Mouse (Mus musculus) cortical plate, adult 2 months (tissue): Measurements from ENCODE around the gene Dnajb13. TPM values are rescaled to one million over a fixed set of nuclear protein-coding genes. Genes with fewer than 3 reads are reported as not detected.
A peak's percentile ranks its signal among the peaks of the same experiment; 100 is the strongest.

Experiments used
- H3K27ac ChIP-seq: fragments of 200-500 bp; 2 replicates; pipeline ENCODE4 v1.5.1; 2012; ENCODE audit warnings: low read length, control low read depth, inconsistent platforms; ENCODE audit not compliant: insufficient read depth
- H3K4me1 ChIP-seq: fragments of 200-500 bp; 2 replicates; pipeline ENCODE4 v1.6.1; 2011; ENCODE audit warnings: low read length; ENCODE audit not compliant: control insufficient read depth, insufficient read depth
- H3K4me3 ChIP-seq: fragments of 200-500 bp; 2 replicates; pipeline ENCODE4 v1.5.1; 2011; ENCODE audit warnings: mild to moderate bottlenecking, low read length, control low read depth; ENCODE audit not compliant: insufficient read depth
- CTCF ChIP-seq: fragments of 200-500 bp; IDR thresholded peaks from 2 replicates; pipeline ENCODE4 v1.5.1; 2011; ENCODE audit warnings: mild to moderate bottlenecking, control low read depth, low read length; ENCODE audit not compliant: insufficient read depth; ENCODE audit errors: extremely low read depth
- POLR2A ChIP-seq: fragments of 200-500 bp; IDR thresholded peaks from 2 replicates; pipeline ENCODE4 v1.6.1; 2011; ENCODE audit warnings: mild to moderate bottlenecking, low read length, control low read depth; ENCODE audit not compliant: insufficient read depth; ENCODE audit errors: extremely low read depth
- polyA plus RNA-seq: library from polyadenylated mRNA; depleted of rRNA; stranded (reverse); fragments of >200 nt; gene quantifications from 2 replicates; pipeline ENCODE4 v1.2.3, GENCODE M21; 2012

Gene Dnajb13
- polyA plus RNA-seq, 1 experiment, result 1.1 TPM

DNA sequence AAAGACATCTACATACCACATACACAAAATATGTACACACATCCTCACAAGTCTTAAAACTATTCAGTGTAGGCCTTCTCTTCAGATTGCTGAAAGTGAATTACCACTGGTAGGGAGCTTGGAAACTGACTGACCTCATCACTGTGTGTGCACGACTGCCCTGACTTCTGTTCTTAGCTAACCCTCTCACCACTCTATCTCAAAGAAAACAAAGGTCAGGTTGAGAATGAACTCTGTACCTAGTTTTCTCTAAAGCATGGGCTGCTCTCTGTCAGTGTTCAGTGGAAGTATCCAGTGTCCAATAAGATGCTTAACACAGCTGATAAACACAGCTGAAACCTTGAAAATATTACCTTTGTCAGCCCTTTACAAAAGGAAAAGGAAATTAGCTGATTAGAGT, 29.7 kb upstream of the Dnajb13 start:
- Histone ChIP-seq H3K4me3 (no peak overlapping the region), H3K4me1 (no peaks in the 10 kb centered on the region), H3K27ac (no peak overlapping the region)
- TF ChIP-seq POLR2A (no peak), CTCF (no peak)

DNA sequence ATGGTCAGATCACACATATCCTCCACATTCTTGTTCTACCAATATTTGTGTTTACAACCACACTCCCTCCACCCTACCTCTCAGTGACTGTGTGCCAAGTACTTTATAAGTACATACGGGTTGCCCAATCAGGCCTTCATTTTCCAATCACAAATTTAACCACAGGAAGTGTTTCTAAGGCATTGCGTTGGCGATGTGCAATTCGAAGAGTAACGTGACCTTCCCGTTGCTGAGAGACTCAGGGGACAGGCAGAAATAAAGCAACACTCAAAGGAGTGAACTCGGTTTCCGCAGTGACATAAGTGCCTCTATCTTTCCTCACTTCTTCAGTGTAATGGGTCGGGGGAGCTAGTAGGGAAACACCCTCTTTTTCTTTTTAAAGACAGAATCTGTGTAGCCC, 24.8 kb upstream of the Dnajb13 start:
- H3K4me1 ChIP-seq, result no peaks in the 10 kb centered on the region
- no peak for TF ChIP-seq POLR2A
- no peak for TF ChIP-seq CTCF
- H3K4me3 ChIP-seq, result no peak overlapping the region
- H3K27ac ChIP-seq, result no peak overlapping the region

DNA sequence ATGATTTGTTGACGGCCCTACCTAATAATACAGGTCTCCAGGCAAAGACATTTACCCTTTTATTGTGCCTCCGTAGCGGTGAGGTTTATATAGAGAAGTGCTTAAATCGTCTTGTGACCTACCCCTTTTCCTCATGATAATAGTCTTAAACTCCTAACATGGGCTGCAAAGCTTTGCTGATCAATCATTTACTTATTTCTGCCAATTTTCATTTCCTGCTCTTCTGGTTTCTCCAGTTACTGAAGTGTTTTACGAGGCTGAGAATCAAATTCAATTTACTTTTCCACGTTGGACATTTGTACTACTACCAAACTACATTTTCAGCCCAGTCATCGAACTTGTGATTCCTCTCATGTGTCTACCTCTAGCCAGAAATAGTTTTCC, 22.8 kb upstream of the Dnajb13 start:
- no peak overlapping the region for H3K27ac ChIP-seq
- TF ChIP-seq POLR2A (no peak), CTCF (no peak)
- H3K4me1 ChIP-seq, result no peaks in the 10 kb centered on the region
- H3K4me3 ChIP-seq, result peak overlapping the region; percentile 49; the same call in 1 of the 2 replicates

DNA sequence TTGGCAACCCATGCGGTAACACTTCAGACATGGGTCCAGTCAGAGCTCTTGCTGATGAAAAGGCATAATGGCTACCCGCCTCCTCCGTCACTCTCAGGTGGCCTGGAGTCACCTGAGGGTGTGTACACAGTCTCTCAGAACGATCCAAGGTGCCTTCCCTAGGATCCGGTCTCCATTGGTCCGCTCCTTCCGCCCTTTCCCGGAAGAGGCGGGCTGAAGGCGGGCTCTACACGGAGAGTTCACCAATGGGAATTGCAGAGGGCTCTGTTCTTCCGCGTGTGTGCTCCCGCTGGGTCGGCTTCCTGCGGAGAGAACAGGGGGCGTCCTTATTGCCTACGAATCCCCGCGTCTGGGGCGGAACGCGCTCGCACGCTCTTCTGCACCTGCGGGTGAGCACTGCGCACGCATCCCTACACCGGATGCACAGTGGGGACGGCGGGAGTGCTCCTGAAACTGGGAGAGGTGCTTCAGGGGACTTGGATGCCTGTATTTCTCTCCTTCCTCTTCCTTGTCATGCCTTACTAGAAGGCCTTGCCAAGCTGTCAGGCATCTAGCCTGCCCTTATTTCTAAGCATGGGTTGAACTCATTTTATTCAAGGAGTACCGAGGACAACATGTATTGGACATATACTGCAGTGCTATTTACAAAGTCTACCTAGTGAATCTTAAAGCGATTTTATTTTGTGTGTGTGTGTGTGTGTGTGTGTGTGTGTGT, 22.2 kb upstream of the Dnajb13 start, which contains the start of gene Coa4:
Gene Coa4, plus strand, starts transcription at position 268 of the 715 bp plus-strand sequence.
- TF ChIP-seq POLR2A, result peak; percentile 81; the same call in 1 of the 2 replicates
- no peak for TF ChIP-seq CTCF
- H3K4me1 ChIP-seq, result no peaks in the 10 kb centered on the region
- peak within 1 kb of the TSS; percentile 49 for H3K4me3 ChIP-seq
- peak within 1 kb of the TSS; percentile 3; the same call in 1 of the 2 replicates for H3K27ac ChIP-seq

DNA sequence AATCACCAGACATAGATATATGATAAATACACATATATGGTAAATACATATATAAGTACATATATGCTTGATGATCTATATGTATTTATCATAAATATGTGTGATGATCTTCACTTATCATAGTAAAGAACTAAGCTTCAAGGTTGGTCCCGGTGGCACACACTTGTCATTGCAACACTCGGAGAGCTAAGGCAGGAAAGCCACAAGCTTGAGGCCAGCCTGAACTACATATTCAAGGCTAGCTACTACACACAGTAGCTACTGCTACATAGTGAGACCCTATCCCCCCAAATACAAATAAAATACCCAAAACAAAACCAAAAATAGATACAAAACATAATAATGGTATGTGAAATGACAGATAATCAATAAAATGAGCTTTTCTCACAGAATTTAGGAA, 21.1 kb upstream of the Dnajb13 start:
- Histone ChIP-seq H3K27ac (no peak overlapping the region), H3K4me1 (no peaks in the 10 kb centered on the region), H3K4me3 (no peak overlapping the region)
- no peak for TF ChIP-seq POLR2A
- TF ChIP-seq CTCF, result no peak

DNA sequence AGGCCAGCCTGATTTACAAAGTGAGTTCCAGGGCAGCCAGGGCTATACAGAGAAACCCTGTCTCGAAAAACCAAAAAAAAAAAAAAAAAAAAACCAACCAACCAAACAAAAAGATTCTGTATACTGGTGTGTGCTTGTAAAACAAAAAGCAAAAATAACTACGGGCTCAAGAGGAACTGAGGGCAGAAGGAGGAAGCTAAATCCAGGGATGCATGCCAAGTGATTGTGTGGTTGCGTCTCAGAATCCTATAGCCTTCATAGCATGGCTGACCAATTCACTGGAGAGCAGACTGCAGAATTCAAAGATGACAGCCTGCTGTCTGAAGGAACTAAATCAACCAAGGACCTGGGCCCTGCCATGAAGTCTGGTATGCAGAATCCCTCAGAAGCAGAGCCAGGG, 19.5 kb upstream of the Dnajb13 start:
- Histone ChIP-seq H3K4me1 (no peaks in the 10 kb centered on the region), H3K4me3 (no peak overlapping the region), H3K27ac (no peak overlapping the region)
- TF ChIP-seq POLR2A (no peak), CTCF (no peak)

DNA sequence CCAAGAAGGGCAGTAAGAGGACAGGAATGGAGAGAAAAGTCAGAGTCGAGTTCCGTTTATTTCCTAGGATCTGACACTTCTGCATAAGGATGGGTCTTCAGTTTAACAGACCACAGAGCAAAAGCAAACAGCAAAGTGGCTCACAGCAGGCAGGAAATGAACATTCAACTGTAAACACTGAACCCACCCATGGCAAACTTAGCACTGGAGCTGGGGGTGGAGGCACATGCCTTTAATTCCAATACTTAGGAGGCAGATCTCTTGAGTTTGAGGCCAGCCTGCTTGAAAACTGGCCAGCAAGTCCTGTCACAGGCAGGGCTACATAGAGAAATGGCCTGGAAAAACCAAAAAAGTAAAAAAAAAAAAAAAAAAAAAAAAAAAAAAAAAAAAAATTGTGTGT, 18.7 kb upstream of the Dnajb13 start:
- no peaks in the 10 kb centered on the region for H3K4me1 ChIP-seq
- no peak overlapping the region for H3K27ac ChIP-seq
- no peak overlapping the region for H3K4me3 ChIP-seq
- TF ChIP-seq POLR2A (no peak), CTCF (no peak)

DNA sequence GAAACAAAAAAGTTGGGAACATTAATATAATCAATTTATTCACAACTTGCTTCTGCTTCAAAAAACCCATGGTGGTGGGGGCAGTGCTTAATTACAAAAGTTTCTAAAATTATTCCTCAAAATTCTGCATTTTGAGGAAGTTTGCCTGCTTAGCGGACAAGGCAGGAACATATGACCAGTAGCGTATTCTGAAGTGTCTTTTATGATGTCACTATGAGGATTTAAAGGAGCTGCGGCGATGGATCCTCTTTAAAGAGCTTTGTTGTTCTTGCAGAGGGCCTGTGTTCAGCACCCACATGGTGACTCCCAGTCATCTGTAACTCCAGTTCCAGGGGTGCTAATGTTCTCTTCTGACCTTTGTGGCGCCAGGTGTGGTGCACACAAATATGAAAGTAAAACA, 16.0 kb upstream of the Dnajb13 start:
- TF ChIP-seq CTCF (no peak), POLR2A (no peak)
- Histone ChIP-seq H3K4me1 (no peaks in the 10 kb centered on the region), H3K27ac (no peak overlapping the region), H3K4me3 (no peak overlapping the region)

DNA sequence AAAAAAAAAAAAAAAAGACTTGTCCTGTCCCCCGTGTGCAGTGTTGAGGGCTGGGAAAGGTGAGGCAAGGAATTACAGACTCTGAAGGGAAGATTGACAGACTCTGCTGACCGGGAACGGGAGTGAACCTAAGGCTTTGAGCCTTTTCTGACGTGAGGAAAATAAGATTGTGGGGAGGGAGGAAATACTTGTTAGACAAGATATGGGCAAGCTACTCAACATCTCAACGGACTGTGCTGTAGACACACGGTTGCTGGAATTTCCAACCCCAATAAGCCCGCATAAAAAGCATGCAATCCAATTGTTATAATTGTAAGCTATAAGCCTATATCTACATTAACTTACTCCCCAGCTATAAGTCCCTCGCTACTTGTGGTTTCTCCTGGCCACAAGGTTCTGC, 9.9 kb upstream of the Dnajb13 start:
- no peak overlapping the region for H3K4me3 ChIP-seq
- no peaks in the 10 kb centered on the region for H3K4me1 ChIP-seq
- no peak overlapping the region for H3K27ac ChIP-seq
- TF ChIP-seq CTCF (no peak), POLR2A (no peak)

DNA sequence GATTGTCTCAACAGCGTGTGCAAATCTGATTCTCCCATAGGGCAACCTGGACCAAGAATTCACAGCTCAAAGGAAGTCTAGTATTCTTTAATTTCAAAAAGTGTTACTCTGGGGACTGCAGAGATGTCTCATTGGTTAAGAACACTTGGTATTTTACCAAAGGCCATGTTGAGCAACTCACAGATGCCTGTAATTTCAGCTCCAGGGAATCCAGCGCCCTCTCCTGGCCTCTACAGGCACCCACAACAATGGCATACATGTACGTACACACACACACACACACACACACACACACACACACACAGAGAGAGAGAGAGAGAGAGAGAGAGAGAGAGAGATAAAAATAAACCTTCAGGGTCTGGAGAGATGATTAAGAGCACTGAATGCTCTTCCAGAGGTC, 7.5 kb upstream of the Dnajb13 start:
- Histone ChIP-seq H3K27ac (no peak overlapping the region), H3K4me1 (no peaks in the 10 kb centered on the region), H3K4me3 (no peak overlapping the region)
- TF ChIP-seq POLR2A (no peak), CTCF (no peak)
